Mouse (Mus musculus): ENCODE measurements around the gene Olfr69.

- no peak for TF ChIP-seq CTCF (IDR thresholded peaks at IDR 0.05; ENCODE audit: low read depth, low read length)
- no peak for TF ChIP-seq POLR2A (IDR thresholded peaks at IDR 0.05; ENCODE audit: borderline replicate concordance, low read depth, low read length)
Measured at GRCm38 (mm10) chr7:103744843-103745242, 26.6 kb downstream of the Olfr69 start, which contains the start of gene Olfr629.

Data from bone marrow macrophage, adult 2 months (primary cell).